Mouse (Mus musculus) liver, postnatal 0 days (tissue): ENCODE measurements around the gene Dhx35. TPM values are rescaled to one million over a fixed set of nuclear protein-coding genes. Genes with fewer than 3 reads are reported as not detected.

Experiments
- ATAC-seq: fragments of 200-750 bp; cut with Nextera tagmentation; 2 replicates; pipeline ENCODE4 v1.8.0; 2017; ENCODE audit warnings: mild to moderate bottlenecking, moderate library complexity
- DNase-seq: peaks from one replicate; pipeline ENCODE4 v3.0.0-alpha.2; 2016
- H3K27ac ChIP-seq: fragments of 300-500 bp; sonication (generic); 2 replicates; pipeline ENCODE4 v1.5.1; 2014; ENCODE audit warnings: antibody characterized with exemption, moderate library complexity, mild to moderate bottlenecking, low read depth
- H3K27me3 ChIP-seq: fragments of 300-500 bp; sonication (generic); 2 replicates; pipeline ENCODE4 v1.6.1; 2014; ENCODE audit warnings: low read length, control low read depth, mixed read lengths; ENCODE audit not compliant: insufficient read depth
- H3K36me3 ChIP-seq: fragments of 300-500 bp; sonication (generic); replicated peaks from 2 replicates; pipeline ENCODE4 v1.6.1; 2014; ENCODE audit warnings: mild to moderate bottlenecking, control low read depth, low read length, moderate library complexity, mixed read lengths; ENCODE audit not compliant: insufficient read depth
- H3K4me1 ChIP-seq: fragments of 300-500 bp; sonication (generic); 2 replicates; pipeline ENCODE4 v1.6.1; 2014; ENCODE audit warnings: antibody characterized with exemption, mild to moderate bottlenecking, control low read depth; ENCODE audit not compliant: insufficient read depth
- H3K4me2 ChIP-seq: fragments of 300-500 bp; sonication (generic); 2 replicates; pipeline ENCODE4 v1.6.1; 2014; ENCODE audit warnings: low read depth, mild to moderate bottlenecking, low read length, moderate library complexity, mixed read lengths
- H3K4me3 ChIP-seq: fragments of 300-500 bp; sonication (generic); 2 replicates; pipeline ENCODE4 v1.5.1; 2014; ENCODE audit warnings: low read depth, low read length
- H3K9ac ChIP-seq: fragments of 300-500 bp; sonication (generic); replicated peaks from 2 replicates; pipeline ENCODE4 v1.6.1; 2014; ENCODE audit warnings: mild to moderate bottlenecking, moderate library complexity
- H3K9me3 ChIP-seq: fragments of 300-500 bp; sonication (generic); 2 replicates; pipeline ENCODE4 v1.6.1; 2016; ENCODE audit warnings: mild to moderate bottlenecking, control low read depth, low read length, mixed read lengths
- CTCF ChIP-seq: sonication (generic); IDR thresholded peaks from 2 replicates; pipeline ENCODE4 v1.5.1; 2016; ENCODE audit warnings: antibody characterized with exemption, low read depth
- EP300 ChIP-seq: IDR thresholded peaks from 2 replicates; pipeline ENCODE4 v1.6.1; 2016; ENCODE audit warnings: antibody characterized with exemption, low read depth, mild to moderate bottlenecking
- WGBS: fragments of 180-500 bp; shearing (Covaris S2); extraction: QIAGEN DNeasy Blood & Tissue Kit; methylation state at CpG from one replicate; pipeline ENCODE4 v1.1.7; 2014; ENCODE audit not compliant: insufficient replicate concordance; 5-methylcytosine and 5-hydroxymethylcytosine counted together
- polyA plus RNA-seq: library from polyadenylated mRNA; unstranded; fragments of >200 nt; fragmentation: Nextera tagmentation; extraction: Ambion mirVana; gene quantifications from 2 replicates; pipeline ENCODE4 v1.2.1, GENCODE M21; 2015

Gene Dhx35
- polyA plus RNA-seq, 1 experiment from 2014 or later, result 3.6 TPM

DNA sequence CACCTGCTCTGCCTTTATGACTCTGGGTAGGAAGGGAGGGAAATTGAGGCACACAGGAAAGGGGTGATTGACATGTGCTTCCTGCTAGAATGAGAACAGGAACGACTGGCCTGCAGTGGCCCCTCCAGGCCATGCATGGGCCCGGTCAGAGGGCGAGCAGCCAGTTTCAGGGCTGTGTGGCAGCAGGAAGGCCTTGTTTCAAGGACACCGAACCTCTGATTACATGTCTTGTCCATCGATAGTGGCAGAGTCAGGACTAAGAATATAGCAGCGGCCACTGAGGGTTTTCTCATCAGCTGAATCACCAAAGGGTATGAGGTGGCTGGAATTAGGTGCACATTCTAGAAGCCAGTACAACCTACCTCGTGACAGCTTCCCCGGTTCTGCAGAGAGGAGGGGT is 19.7 kb upstream of the Dhx35 start:
- TF ChIP-seq CTCF (no peak), EP300 (no peak)
- Histone ChIP-seq H3K4me1 (peaks cover 31% of the 10 kb centered on the region), H3K27me3 (no peaks in the 10 kb centered on the region), H3K9ac (no peak overlapping the region), H3K4me3 (no peak overlapping the region), H3K9me3 (no peaks in the 10 kb centered on the region), H3K4me2 (no peak overlapping the region), H3K27ac (no peak overlapping the region), H3K36me3 (peaks cover 20% of the 10 kb centered on the region)
- ATAC-seq (no peak), DNase-seq (no peak)
- 49% methylated on average over 8 of the region's 8 CpGs for WGBS

DNA sequence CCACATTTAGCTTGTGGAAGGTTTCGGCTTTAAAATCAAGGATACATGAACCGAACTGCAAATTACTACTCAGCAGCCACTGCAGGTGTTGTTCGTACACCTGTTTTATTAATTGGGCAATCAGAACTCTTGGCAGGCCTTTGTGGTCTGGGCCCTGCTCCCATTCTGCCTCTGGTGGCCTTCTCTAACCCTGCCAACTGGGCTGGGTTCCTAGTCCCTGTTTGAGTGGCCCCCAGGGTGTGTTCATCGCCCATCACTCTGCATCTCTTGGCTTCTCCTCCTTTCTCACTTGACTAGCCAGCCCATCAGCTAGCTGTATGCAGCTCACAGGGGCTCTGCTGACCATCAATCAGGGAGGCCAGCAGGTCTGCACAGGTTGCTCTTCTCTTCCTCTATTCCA is 17.9 kb upstream of the Dhx35 start:
- no peak overlapping the region for H3K9ac ChIP-seq
- H3K27me3 ChIP-seq, result no peaks in the 10 kb centered on the region
- no peak overlapping the region for H3K4me3 ChIP-seq
- no peak overlapping the region for H3K27ac ChIP-seq
- no peak overlapping the region for H3K4me2 ChIP-seq
- no peak for TF ChIP-seq CTCF
- no peak for TF ChIP-seq EP300
- ATAC-seq, result no peak
- H3K9me3 ChIP-seq, result no peaks in the 10 kb centered on the region
- H3K4me1 ChIP-seq, result peaks cover 17% of the 10 kb centered on the region
- DNase-seq, result no peak
- H3K36me3 ChIP-seq, result peaks cover 34% of the 10 kb centered on the region
- WGBS, result 86% methylated on average over 4 of the region's 4 CpGs

DNA sequence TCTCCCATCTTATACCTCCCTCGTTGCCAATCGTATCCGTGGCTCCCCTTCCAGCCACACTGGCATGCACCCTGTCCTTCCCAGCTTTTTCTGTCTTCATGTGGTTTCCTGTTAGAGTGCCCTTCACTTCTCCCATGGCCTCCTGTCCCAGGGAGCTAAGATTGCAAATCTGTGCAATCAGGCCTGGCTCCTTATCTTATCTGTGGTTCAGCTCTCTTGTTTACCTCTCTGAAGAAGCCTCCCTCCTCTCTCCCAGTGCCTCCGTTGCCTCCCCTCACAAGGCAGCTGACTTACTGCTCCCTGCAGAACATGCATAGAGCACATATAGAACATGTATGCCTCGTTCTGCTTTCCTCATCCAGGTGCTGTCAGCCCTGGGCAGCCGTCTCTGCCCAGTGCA is 17.1 kb upstream of the Dhx35 start:
- H3K9me3 ChIP-seq, result no peaks in the 10 kb centered on the region
- no peak for DNase-seq
- H3K9ac ChIP-seq, result no peak overlapping the region
- no peak overlapping the region for H3K4me2 ChIP-seq
- H3K36me3 ChIP-seq, result peaks cover 32% of the 10 kb centered on the region
- no peak for TF ChIP-seq EP300
- WGBS, result 58% methylated on average over 6 of the region's 6 CpGs
- no peak for ATAC-seq
- no peaks in the 10 kb centered on the region for H3K27me3 ChIP-seq
- no peak overlapping the region for H3K4me3 ChIP-seq
- peaks cover 17% of the 10 kb centered on the region for H3K4me1 ChIP-seq
- H3K27ac ChIP-seq, result no peak overlapping the region

DNA sequence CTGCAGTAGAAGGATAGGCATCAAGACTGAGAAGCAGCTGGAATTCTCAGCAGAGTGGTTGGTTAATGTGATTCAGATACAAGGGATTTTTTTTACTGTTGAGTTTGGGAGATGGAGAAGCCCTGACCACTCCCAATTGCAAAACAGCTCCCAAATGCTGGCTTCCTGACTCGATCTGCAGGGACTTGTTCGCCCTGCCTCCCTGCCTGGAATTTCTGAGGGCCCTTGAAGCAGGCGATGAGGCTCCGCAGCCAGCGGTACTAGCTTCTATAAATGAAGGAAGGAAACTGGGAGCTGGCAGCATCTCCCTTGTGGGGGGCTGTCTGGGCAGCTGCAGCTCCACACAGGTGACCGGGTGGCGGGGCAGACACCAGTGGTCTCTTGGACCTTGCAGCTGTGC is 16.3 kb upstream of the Dhx35 start:
- H3K27me3 ChIP-seq, result no peaks in the 10 kb centered on the region
- TF ChIP-seq EP300, result no peak
- no peak for TF ChIP-seq CTCF
- peaks cover 32% of the 10 kb centered on the region for H3K36me3 ChIP-seq
- DNase-seq (no peak), ATAC-seq (no peak)
- H3K4me3 ChIP-seq, result no peak overlapping the region
- no peak overlapping the region for H3K27ac ChIP-seq
- peaks cover 17% of the 10 kb centered on the region for H3K4me1 ChIP-seq
- WGBS, result 88% methylated on average over 7 of the region's 7 CpGs
- H3K9me3 ChIP-seq, result no peaks in the 10 kb centered on the region
- H3K9ac ChIP-seq, result no peak overlapping the region
- no peak overlapping the region for H3K4me2 ChIP-seq

DNA sequence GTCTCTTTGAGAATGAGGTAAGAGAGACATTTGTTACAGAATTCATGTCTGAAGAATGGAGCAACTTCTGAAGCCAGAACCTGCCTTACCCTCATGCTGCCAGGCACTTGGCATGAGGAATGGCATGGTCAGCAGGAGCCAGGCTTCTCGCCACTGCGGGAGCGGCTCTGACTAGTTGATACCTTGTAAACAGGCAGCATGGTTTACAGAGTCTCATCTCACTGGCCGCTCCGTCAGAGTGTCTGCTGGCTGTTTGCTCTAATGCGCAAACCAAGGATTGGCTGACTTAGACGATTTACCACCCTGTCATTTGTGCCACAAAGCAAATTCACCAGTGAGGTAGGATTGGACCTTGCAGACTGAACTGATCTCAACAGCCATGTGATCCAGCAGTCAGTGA is 13.5 kb upstream of the Dhx35 start:
- TF ChIP-seq CTCF (no peak), EP300 (no peak)
- no peak overlapping the region for H3K4me2 ChIP-seq
- peaks cover 58% of the 10 kb centered on the region for H3K36me3 ChIP-seq

DNA sequence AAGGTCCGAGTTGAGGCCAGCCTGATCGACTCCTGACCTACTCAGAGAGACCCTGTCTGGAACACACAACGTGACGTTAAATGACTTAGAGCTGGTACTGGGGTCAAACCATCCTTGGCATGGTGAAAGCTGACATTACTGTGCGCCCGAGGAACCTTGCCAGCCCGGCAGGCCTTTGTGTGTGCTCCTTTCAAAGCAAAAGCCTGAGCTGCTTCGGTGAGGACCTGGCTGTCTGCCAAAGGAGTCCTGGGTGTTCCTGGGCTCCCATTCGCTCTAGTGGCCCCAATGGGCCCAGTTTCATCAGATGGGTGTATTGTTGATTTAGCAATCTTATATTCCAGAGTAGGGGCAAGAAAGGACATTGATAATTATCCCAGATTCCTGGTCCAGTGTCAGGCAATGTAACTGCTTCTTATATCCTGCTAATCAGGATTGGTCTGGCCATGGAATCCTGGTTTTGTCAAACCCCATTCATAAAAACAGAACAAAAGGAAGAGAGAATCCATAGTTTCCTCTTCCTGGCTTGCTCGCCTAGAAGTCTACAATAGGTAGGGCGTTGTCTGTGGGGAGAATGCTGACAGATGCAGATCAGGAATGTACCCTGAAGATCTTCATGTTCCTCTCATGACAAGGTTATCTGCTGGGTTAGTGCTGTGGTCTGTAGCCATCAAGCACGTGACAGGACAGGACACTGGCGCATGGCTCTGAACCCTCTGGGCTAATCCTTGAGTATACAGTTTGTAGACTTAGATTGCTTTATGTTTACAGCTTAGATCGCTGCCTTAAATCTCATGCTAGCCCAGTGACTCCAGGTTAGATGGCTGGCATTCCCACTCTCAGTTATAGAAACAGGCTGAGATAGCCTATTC is 7.4 kb upstream of the Dhx35 start:
- ATAC-seq, result no peak
- H3K4me1 ChIP-seq, result no peaks in the 10 kb centered on the region
- no peak for DNase-seq
- no peak overlapping the region for H3K27ac ChIP-seq
- no peak overlapping the region for H3K4me2 ChIP-seq
- WGBS, result 79% methylated on average over 14 of the region's 14 CpGs
- H3K4me3 ChIP-seq, result no peak overlapping the region
- no peaks in the 10 kb centered on the region for H3K27me3 ChIP-seq
- TF ChIP-seq CTCF, result no peak
- no peak for TF ChIP-seq EP300
- peaks cover 33% of the 10 kb centered on the region for H3K36me3 ChIP-seq
- H3K9me3 ChIP-seq, result no peaks in the 10 kb centered on the region
- no peak overlapping the region for H3K9ac ChIP-seq

More for the DNA sequence above, 13.5 kb upstream of the Dhx35 start:
- no peaks in the 10 kb centered on the region for H3K27me3 ChIP-seq
- peaks cover 10% of the 10 kb centered on the region for H3K4me1 ChIP-seq
- no peak overlapping the region for H3K27ac ChIP-seq
- no peak overlapping the region for H3K9ac ChIP-seq
- H3K4me3 ChIP-seq, result no peak overlapping the region
- WGBS, result 95% methylated on average over 7 of the region's 7 CpGs
- H3K9me3 ChIP-seq, result no peaks in the 10 kb centered on the region
- ATAC-seq (no peak), DNase-seq (no peak)
